Mouse (Mus musculus): ENCODE measurements around the gene Atp2b2. TPM values are rescaled to one million over a fixed set of nuclear protein-coding genes. Genes with fewer than 3 reads are reported as not detected.

Gene Atp2b2
- polyA plus RNA-seq, 1 experiment from 2014 or later: 34.2 TPM

- H3K4me1 ChIP-seq (replicated peaks; ENCODE audit: control insufficient read depth, insufficient read depth, low read length): peaks cover 36% of the 10 kb centered on the region
- no peaks in the 10 kb centered on the region for H3K27me3 ChIP-seq (ENCODE audit: control insufficient read depth, insufficient read depth, low read length)
- ATAC-seq (ENCODE audit: low FRiP score): peak; percentile 10; the same call in 1 of the 2 replicates
- peak overlapping the region; percentile 85 for H3K4me2 ChIP-seq (replicated peaks)
- no peaks in the 10 kb centered on the region for H3K9me3 ChIP-seq (ENCODE audit: control insufficient read depth, low read length)
- 0% methylated on average over 10 of the region's 10 CpGs for WGBS
- H3K27ac ChIP-seq: peak overlapping the region; percentile 88
- no peaks in the 10 kb centered on the region for H3K36me3 ChIP-seq (replicated peaks; ENCODE audit: control insufficient read depth, insufficient read depth)
- peak overlapping the region; percentile 54 for H3K4me3 ChIP-seq (replicated peaks; ENCODE audit: low read length)
- no peak for DNase-seq (ENCODE audit: low spot score)
- peak overlapping the region; percentile 66 for H3K9ac ChIP-seq
These were observed 151.6 kb downstream of the Atp2b2 start for GRCm38 (mm10) chr6:113890858-113891213.

- H3K4me2 ChIP-seq (replicated peaks): peak overlapping the region; percentile 85
- H3K9ac ChIP-seq: peak overlapping the region; percentile 66
- ATAC-seq (ENCODE audit: low FRiP score): peak; percentile 15; the same call in 1 of the 2 replicates
- peak overlapping the region; percentile 54 for H3K4me3 ChIP-seq (replicated peaks; ENCODE audit: low read length)
- WGBS: 9% methylated on average over 16 of the region's 16 CpGs
- no peaks in the 10 kb centered on the region for H3K27me3 ChIP-seq (ENCODE audit: control insufficient read depth, insufficient read depth, low read length)
- H3K36me3 ChIP-seq (replicated peaks; ENCODE audit: control insufficient read depth, insufficient read depth): no peaks in the 10 kb centered on the region
- DNase-seq (ENCODE audit: low spot score): peak; percentile 48
- H3K4me1 ChIP-seq (replicated peaks; ENCODE audit: control insufficient read depth, insufficient read depth, low read length): peaks cover 36% of the 10 kb centered on the region
- no peaks in the 10 kb centered on the region for H3K9me3 ChIP-seq (ENCODE audit: control insufficient read depth, low read length)
- H3K27ac ChIP-seq: peak overlapping the region; percentile 88
These were observed 152.2 kb downstream of the Atp2b2 start for GRCm38 (mm10) chr6:113890023-113890857.

- Histone ChIP-seq H3K9ac (0 out of 2 replicates have a peak overlapping the region, but pooled peaks have one; percentile 66), H3K4me1 (replicated peaks; ENCODE audit: control insufficient read depth, insufficient read depth, low read length) (peaks cover 36% of the 10 kb centered on the region), H3K4me2 (replicated peaks) (peak overlapping the region; percentile 85), H3K4me3 (replicated peaks; ENCODE audit: low read length) (peak overlapping the region; percentile 54), H3K27me3 (ENCODE audit: control insufficient read depth, insufficient read depth, low read length) (no peaks in the 10 kb centered on the region), H3K36me3 (replicated peaks; ENCODE audit: control insufficient read depth, insufficient read depth) (no peaks in the 10 kb centered on the region), H3K9me3 (ENCODE audit: control insufficient read depth, low read length) (no peaks in the 10 kb centered on the region), H3K27ac (no peak overlapping the region)
- DNase-seq (ENCODE audit: low spot score) (no peak), ATAC-seq (ENCODE audit: low FRiP score) (no peak; the same call in 1 of the 2 replicates)
- WGBS: 48% methylated on average over 3 of the region's 3 CpGs
These were observed 153.2 kb downstream of the Atp2b2 start for GRCm38 (mm10) chr6:113889180-113889579.

GRCm38 (mm10) chr6:113886886-113887285 lies 155.5 kb downstream of the Atp2b2 start:
- no peak overlapping the region for H3K4me2 ChIP-seq (replicated peaks)
- H3K36me3 ChIP-seq (replicated peaks; ENCODE audit: control insufficient read depth, insufficient read depth): no peaks in the 10 kb centered on the region
- H3K27ac ChIP-seq: no peak overlapping the region
- H3K9me3 ChIP-seq (ENCODE audit: control insufficient read depth, low read length): no peaks in the 10 kb centered on the region
- DNase-seq (ENCODE audit: low spot score) (no peak), ATAC-seq (ENCODE audit: low FRiP score) (no peak)
- H3K9ac ChIP-seq: no peak overlapping the region; the same call in 1 of the 2 replicates
- H3K4me3 ChIP-seq (replicated peaks; ENCODE audit: low read length): no peak overlapping the region
- H3K4me1 ChIP-seq (replicated peaks; ENCODE audit: control insufficient read depth, insufficient read depth, low read length): peaks cover 33% of the 10 kb centered on the region
- H3K27me3 ChIP-seq (ENCODE audit: control insufficient read depth, insufficient read depth, low read length): no peaks in the 10 kb centered on the region

- Histone ChIP-seq H3K9ac (no peak overlapping the region), H3K27me3 (ENCODE audit: control insufficient read depth, insufficient read depth, low read length) (no peaks in the 10 kb centered on the region), H3K36me3 (replicated peaks; ENCODE audit: control insufficient read depth, insufficient read depth) (no peaks in the 10 kb centered on the region), H3K4me1 (replicated peaks; ENCODE audit: control insufficient read depth, insufficient read depth, low read length) (peaks cover 23% of the 10 kb centered on the region), H3K4me3 (replicated peaks; ENCODE audit: low read length) (no peak overlapping the region), H3K4me2 (replicated peaks) (no peak overlapping the region), H3K9me3 (ENCODE audit: control insufficient read depth, low read length) (no peaks in the 10 kb centered on the region), H3K27ac (no peak overlapping the region)
- WGBS: 79% methylated on average over 4 of the region's 4 CpGs
- ATAC-seq (ENCODE audit: low FRiP score) (no peak), DNase-seq (ENCODE audit: low spot score) (no peak)
These were observed 157.6 kb downstream of the Atp2b2 start for GRCm38 (mm10) chr6:113884806-113885205.

GRCm38 (mm10) chr6:113883225-113883624 lies 159.2 kb downstream of the Atp2b2 start:
- H3K36me3 ChIP-seq (replicated peaks; ENCODE audit: control insufficient read depth, insufficient read depth): no peaks in the 10 kb centered on the region
- 47% methylated on average over 9 of the region's 9 CpGs for WGBS
- ATAC-seq (ENCODE audit: low FRiP score) (no peak), DNase-seq (ENCODE audit: low spot score) (no peak)
- H3K27ac ChIP-seq: no peak overlapping the region
- H3K27me3 ChIP-seq (ENCODE audit: control insufficient read depth, insufficient read depth, low read length): no peaks in the 10 kb centered on the region
- H3K4me2 ChIP-seq (replicated peaks): no peak overlapping the region
- peaks cover 12% of the 10 kb centered on the region; the same call in 1 of the 2 replicates for H3K4me1 ChIP-seq (replicated peaks; ENCODE audit: control insufficient read depth, insufficient read depth, low read length)
- H3K9ac ChIP-seq: no peak overlapping the region
- no peak overlapping the region for H3K4me3 ChIP-seq (replicated peaks; ENCODE audit: low read length)
- no peaks in the 10 kb centered on the region for H3K9me3 ChIP-seq (ENCODE audit: control insufficient read depth, low read length)

- Histone ChIP-seq H3K9ac (no peak overlapping the region), H3K36me3 (replicated peaks; ENCODE audit: control insufficient read depth, insufficient read depth) (no peaks in the 10 kb centered on the region), H3K9me3 (ENCODE audit: control insufficient read depth, low read length) (no peaks in the 10 kb centered on the region), H3K27me3 (ENCODE audit: control insufficient read depth, insufficient read depth, low read length) (no peaks in the 10 kb centered on the region), H3K4me3 (replicated peaks; ENCODE audit: low read length) (no peak overlapping the region), H3K4me2 (replicated peaks) (no peak overlapping the region), H3K27ac (no peak overlapping the region), H3K4me1 (replicated peaks; ENCODE audit: control insufficient read depth, insufficient read depth, low read length) (peaks cover 12% of the 10 kb centered on the region; the same call in 1 of the 2 replicates)
- ATAC-seq (ENCODE audit: low FRiP score) (no peak), DNase-seq (ENCODE audit: low spot score) (no peak)
- WGBS: 59% methylated on average over 7 of the region's 7 CpGs
These were observed 160.0 kb downstream of the Atp2b2 start for GRCm38 (mm10) chr6:113882396-113882795.

GRCm38 (mm10) chr6:113881561-113882243 lies 160.7 kb downstream of the Atp2b2 start:
- Histone ChIP-seq H3K9me3 (ENCODE audit: control insufficient read depth, low read length) (no peaks in the 10 kb centered on the region), H3K27ac (no peak overlapping the region), H3K4me3 (replicated peaks; ENCODE audit: low read length) (no peak overlapping the region), H3K4me2 (replicated peaks) (no peak overlapping the region), H3K36me3 (replicated peaks; ENCODE audit: control insufficient read depth, insufficient read depth) (no peaks in the 10 kb centered on the region), H3K27me3 (ENCODE audit: control insufficient read depth, insufficient read depth, low read length) (no peaks in the 10 kb centered on the region), H3K9ac (no peak overlapping the region), H3K4me1 (replicated peaks; ENCODE audit: control insufficient read depth, insufficient read depth, low read length) (peaks cover 5% of the 10 kb centered on the region; the same call in 1 of the 2 replicates)
- WGBS: 55% methylated on average over 10 of the region's 10 CpGs
- ATAC-seq (ENCODE audit: low FRiP score) (no peak), DNase-seq (ENCODE audit: low spot score) (peak; percentile 44)

- no peak for ATAC-seq (ENCODE audit: low FRiP score)
- Histone ChIP-seq H3K4me3 (replicated peaks; ENCODE audit: low read length) (no peak overlapping the region), H3K27ac (no peak overlapping the region), H3K9ac (no peak overlapping the region), H3K4me2 (replicated peaks) (no peak overlapping the region), H3K27me3 (ENCODE audit: control insufficient read depth, insufficient read depth, low read length) (no peaks in the 10 kb centered on the region), H3K4me1 (replicated peaks; ENCODE audit: control insufficient read depth, insufficient read depth, low read length) (0 out of 2 replicates have a peak, but pooled peaks cover 3% of the 10 kb centered on the region), H3K36me3 (replicated peaks; ENCODE audit: control insufficient read depth, insufficient read depth) (no peaks in the 10 kb centered on the region), H3K9me3 (ENCODE audit: control insufficient read depth, low read length) (no peaks in the 10 kb centered on the region)
- DNase-seq (ENCODE audit: low spot score): no peak
- WGBS: 61% methylated on average over 3 of the region's 3 CpGs
These were observed 163.0 kb downstream of the Atp2b2 start for GRCm38 (mm10) chr6:113879366-113879765.
